Mouse (Mus musculus) monocyte, adult 2 months (primary cell): ENCODE results near the gene Rhox4d.
"Not testable (repeated sequence)": the region's sequence is repeated elsewhere in the genome, so short reads cannot be mapped to it uniquely, and the experiment has no call there.

ENCODE experiments used
- DNase-seq, 2 experiments: peaks; one replicate each; pipeline ENCODE4 v3.0.0; 2022; ENCODE audit warnings: low spot score in 2 of 2, low read depth in 1 of 2

The Rhox4d gene

GRCm38 (mm10) chrX:37514059-37514458 lies at the start of gene Rhox4d:
TSS of gene Rhox4d (plus strand) at chrX:37514359.
- DNase-seq: not testable (repeated sequence)

- DNase-seq: not testable (repeated sequence)
Measured at GRCm38 (mm10) chrX:37480037-37480436, 34.1 kb upstream of the Rhox4d start, which contains the start of gene Rhox4c. TSS of gene Rhox4c (plus strand) at chrX:37480337.

- DNase-seq: not testable (repeated sequence)
Measured at GRCm38 (mm10) chrX:37530152-37530551, 16.0 kb downstream of the Rhox4d start, which contains the start of gene Rhox2e. TSS of gene Rhox2e (plus strand) at chrX:37530452.

GRCm38 (mm10) chrX:37541719-37542118 lies 27.6 kb downstream of the Rhox4d start, which contains the start of gene Rhox3e:
TSS of gene Rhox3e (plus strand) at chrX:37542019.
- DNase-seq: not testable (repeated sequence)

- DNase-seq: not testable (repeated sequence)
Measured at GRCm38 (mm10) chrX:37557112-37557511, 43.0 kb downstream of the Rhox4d start, which contains the start of gene Rhox4e. TSS of gene Rhox4e (plus strand) at chrX:37557412.
